Mouse (Mus musculus) cerebellum, adult (tissue): Measurements from ENCODE around the gene F11r.

ENCODE experiments used
- ATAC-seq: cut with Nextera tagmentation; 2 replicates; pipeline ENCODE4 v1.9.2; 2017; ENCODE audit warnings: mild to moderate bottlenecking, moderate library complexity, mixed read lengths; ENCODE audit not compliant: insufficient number of reproducible peaks, low FRiP score, low TSS enrichment

The F11r gene

DNA sequence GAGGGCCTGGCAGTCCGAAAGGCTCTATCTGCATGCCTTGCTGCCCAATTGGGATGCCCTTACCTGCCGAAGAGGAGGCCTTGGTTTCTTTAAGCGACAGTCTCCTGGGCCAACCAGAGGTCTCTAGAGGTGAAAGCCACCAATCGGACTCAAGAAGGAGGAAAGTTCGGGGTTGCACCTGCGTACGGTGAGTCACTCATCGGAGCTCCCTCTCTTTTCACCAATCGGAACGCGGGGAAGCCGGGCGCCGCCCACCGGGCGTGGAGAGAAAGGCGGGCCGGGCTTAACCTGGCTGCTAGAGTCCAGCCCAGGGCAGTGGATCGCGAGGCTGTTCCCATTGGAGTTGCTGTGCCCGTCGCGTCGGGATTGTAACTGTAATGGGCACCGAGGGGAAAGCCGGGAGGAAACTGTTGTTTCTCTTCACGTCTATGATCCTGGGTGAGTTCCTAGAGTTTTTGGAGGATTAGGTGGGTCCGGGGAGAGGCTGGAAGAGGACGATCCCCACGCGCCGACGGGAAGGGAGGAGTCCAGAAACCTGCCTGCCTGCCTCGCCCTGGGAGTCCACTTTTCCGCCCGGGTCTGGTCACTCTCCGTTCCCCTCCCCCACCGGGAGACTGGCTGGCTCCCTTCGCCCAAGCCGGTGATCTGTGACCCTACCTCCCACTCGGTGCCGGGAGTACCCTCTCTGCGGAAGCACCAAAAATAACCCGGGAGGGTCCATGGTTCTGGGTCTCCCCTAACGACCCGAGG, at the start of gene F11r:
F11r (plus strand) TSS at position 272 of the 750 bp plus-strand sequence.
- ATAC-seq = peak; percentile 99

DNA sequence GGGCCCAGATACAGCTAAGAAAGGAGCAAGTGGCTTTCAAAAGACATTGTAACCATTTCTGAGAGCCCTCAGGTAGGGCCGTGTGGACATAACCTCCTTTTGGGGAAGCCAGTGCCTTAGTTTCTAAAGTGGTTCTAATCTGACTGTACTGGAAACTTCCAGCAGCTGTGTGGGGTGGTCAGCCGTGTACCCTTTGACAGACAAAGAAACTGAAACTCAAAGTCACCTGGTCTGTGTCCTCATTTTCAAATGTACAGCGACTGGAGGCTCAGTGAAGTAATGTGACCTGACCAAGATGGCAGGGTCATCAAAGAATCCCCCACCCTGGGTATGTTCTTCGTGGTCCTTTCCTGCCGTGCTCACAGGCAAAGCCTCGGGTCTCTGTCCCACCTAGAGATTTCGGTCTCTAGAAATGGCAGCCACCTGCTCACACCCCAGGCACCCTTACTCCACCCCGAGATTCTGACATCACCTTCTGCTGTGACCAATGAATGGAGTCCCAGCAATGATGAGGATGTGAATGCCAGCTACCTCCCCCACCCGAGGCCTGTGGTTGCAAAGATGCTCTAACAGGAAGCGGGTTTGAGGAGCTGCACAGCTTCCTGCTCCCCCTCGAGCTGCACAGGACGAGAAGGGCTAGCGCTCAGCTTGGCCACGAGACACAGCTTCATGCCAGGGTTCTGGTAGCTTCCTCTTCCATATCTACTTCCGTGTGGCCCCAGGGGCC, 48.8 kb upstream of the F11r start, which contains the start of gene Arhgap30:
Arhgap30 (plus strand) TSS at position 579 of the 727 bp plus-strand sequence.
- ATAC-seq = no peak

DNA sequence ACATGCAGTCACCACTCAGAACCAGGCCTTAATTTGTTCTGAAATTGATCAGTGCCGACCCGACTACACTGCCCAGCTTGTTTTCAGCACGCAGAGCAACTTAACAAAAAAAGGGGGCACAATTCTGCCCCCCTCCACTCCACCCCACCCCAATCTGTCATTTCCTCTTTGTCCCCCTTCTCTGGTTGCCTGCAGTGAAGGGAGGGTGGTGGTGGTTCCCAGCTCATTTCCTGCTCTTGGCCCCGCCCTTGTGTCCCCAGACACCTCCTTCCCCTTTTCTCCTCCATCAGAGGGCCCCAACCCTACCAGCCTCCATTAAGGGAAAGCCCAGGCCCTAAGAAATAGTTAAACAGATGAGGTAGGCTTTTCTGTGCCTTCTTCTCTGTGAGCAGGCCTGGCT, 47.2 kb upstream of the F11r start:
- no peak for ATAC-seq

DNA sequence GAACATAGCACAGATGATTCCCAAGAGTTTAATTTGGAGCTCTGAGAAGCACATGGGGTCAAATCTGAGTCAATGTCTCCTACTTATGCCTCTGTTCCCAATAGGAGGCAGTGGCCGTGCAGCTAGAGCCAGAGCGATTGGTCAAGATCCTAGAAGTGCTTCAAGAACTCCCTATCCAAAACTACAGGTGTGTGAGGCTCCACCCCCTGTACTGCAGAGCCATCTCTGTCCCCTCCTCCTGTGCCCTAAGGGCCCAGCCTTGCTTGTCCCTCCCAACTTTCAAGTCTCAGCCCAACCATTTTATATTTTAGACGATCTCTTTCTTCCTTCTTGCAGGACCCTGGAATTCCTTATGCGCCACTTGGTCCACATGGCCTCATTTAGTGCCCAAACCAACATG, 35.5 kb upstream of the F11r start:
- ATAC-seq = no peak

DNA sequence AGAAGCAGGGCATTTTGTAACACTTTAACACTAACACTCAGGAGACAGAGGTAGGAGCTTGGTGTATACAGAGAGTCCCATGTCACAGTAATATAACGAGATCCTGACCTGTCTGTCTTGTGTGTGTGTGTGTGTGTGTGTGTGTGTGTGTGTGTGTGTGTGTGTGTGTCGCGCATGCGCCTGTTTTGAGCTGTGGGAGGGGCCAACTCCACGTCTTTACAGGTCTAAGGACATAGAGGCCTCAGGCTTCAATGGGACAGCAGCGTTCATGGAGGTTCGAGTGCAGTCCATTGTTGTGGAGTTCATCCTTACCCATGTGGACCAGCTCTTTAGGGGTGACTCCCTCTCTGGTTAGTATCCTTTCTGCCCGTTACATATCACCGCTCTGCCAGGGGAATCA, 34.3 kb upstream of the F11r start:
- ATAC-seq = no peak

DNA sequence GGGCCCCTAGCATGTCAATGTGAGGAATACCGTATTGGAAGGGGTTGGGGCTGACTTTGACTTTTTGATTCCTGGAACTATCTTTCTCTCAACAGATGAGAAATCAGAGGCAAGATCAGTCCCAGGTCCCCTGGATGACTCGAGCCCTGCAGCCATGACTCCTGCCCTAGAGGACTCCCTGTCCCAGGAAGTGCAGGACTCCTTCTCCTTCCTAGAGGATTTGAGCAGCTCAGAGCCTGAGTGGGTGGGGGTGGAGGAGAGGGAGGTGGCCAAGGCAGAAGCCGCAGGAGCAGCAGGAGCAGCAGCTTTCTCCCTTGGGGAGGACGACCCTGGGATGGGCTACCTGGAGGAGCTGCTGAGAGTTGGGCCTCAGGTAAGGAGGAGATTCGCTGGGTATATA, 30.1 kb upstream of the F11r start:
- ATAC-seq = no peak

DNA sequence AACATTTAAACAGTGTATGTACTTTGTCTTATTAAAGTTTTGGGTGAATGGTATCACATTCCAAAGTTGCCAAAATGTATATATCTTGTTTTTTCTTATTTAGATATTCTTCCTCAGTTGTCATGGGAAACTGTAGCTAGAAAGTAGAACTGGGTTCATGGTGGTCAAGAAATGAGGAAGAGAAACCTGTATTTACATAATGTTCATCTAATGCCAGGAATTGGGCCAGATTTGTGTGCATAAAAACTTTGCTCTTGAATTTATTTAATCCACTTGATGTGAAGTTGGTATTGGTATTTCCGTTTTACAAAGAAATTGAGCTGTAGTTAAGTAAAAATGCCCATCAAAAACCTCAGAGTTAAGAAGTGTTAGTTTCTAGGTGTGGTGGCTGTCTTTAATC, 27.1 kb upstream of the F11r start:
- ATAC-seq = no peak

DNA sequence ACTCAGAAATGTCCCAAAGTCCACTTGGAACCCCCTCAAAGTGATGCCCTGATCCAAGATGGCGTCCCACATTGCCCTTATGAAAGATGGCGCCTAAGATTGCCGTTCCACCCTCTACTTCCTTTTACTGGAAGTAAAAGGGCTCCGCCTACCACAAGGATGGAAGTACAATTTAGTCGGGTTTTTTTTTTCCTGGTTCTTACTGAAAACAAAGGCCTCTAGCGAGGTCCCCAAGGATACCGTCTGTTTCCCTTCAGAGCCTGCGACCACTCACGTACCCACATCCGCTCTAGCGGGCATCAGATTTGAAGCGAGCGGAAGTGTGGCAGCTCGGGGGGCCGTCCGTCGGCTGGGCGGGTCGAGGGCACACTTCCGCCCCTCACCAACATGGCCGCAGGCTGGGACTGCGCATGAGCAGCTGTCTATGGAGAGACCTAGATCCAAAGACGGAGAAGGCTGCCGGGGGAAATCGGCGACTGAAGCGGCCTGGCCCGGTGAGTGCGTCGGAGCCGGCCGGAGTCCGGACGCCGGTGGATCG, 26.3 kb upstream of the F11r start, which contains the start of gene Usf1:
Usf1 (plus strand) TSS at position 367 of the 538 bp plus-strand sequence.
- ATAC-seq = peak; percentile 95

DNA sequence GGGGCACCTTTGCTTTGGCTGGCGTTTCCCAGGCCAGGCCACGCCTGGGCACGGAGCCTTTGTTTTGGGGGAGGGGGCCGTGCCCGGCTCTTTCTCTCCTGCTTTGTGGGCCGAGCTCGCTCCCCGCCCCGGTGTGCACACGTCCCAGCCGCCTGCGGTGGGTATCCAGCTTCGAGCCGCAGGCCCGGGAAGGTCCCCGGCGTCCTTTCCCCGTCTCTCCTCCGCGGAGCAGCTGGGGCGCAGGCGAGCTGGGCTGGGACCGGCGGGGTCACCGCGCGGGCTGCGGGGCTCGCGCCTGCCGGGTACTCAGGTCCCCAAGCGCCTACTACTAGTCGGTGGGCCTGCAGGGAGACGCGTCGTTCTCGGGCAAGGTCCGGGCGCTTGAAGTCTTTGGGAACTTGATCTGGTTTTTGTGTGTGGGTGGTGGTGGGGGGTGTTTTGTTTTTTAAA, 25.8 kb upstream of the F11r start:
- peak; percentile 53 for ATAC-seq

DNA sequence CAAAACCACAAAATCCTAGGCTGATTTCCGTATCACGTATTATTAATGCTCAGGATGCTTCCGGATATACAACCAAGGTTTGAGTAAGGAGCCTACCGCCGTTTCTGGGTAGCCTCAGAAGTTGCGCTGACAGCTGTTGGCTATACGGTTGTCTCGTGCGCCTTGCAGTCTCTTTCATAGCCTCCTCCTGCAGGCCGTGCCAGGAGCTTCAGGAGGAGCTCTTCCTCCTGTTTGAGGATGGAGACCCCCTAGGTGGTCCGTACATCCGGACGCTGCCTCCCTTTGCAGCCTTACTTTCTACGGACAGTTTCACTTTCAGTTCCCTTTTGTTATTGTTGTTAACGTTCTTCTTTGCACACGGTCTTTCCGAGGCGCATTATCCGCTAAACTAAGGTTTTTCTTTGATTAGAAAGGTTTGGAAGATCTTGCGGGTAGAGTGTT, 25.3 kb upstream of the F11r start:
- ATAC-seq = no peak

DNA sequence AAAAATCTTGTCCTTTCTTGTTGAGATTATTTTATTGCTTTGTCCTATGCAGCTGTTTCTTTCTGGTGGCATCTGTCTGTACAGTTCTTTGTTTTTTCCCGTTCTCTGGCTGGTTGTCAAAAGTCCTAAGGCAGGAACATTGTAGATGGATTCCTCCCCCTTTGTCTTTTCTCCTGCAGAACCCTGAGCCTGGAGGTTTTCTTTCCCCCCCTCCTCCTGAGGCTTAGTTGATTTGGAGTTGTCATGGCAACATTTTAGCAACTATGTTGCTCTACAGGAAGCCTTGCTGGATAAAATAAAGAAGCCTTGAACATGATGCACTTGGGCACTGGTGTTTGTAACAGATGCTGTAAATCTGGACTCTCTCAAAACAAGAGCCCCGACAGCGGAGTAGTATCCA, 24.9 kb upstream of the F11r start:
- ATAC-seq = no peak

DNA sequence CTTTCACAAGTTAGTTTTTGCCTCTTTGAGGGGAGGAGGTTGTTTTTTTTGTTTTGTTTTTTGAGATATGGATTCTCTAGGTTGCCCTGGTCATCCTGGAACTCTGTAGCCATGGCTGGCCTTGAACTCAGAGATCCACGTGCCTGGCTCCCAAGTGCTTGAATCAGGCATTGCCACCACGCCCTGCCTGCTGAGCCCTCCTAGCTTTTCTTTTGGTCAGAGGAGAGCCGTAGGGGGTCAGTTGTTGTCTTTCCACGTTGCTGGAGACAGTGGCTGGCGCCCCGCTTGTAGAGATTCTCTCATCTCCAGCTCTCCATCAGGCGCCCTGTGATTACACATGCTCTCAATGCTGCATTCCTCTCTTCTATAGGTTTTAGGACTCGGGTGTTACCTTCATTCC, 23.7 kb upstream of the F11r start:
- ATAC-seq = no peak

DNA sequence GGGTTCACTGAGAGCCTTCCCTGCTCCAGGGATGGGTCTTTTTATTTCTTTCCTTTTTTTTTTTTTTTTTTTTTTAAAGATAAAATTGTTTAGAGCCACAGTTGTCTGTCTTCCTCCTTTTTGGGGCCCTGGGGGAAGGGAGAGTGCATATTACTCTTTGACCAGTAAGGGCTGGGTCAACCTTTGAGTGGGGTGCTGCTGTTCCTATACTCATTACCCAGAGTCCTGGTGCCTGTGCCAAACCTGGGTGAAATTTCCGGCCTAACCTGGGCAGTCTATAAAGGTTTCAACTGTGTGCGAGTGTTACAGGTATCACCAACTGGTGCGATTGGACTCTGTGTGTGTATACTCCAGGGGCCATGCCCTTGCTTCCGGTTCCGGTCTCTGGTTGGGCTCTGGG, 18.7 kb upstream of the F11r start, which contains the start of gene Tstd1:
Tstd1 (plus strand) TSS at position 213 of the 400 bp plus-strand sequence.
- no peak for ATAC-seq

DNA sequence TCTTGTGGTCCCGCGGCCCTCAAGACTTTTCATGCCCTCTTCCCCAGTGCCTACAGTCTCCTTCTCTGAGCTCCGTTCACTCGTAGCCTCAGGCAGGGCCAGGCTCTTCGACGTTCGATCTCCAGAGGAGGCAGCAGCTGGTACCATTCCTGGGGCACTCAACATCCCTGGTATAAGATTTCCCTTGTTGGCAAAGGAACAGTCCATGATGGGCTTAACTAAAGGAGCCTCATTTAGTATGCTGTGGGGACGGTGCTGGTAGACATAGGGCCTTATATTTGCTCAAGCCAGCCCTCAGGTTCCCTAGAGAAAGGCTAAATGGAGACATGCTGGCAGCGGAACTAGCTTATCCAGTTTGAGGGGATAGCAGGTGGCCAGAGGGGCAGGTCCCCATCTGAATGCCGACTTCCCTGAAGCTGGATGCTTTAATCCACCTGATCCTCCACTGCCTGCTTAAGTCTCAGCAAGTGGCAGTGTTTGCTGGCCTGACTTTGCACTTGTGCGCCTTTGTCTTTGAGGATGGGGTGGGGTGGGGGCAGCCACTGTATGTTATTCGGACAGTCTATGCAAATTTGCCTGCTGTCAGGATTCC, 17.9 kb upstream of the F11r start:
- no peak for ATAC-seq

DNA sequence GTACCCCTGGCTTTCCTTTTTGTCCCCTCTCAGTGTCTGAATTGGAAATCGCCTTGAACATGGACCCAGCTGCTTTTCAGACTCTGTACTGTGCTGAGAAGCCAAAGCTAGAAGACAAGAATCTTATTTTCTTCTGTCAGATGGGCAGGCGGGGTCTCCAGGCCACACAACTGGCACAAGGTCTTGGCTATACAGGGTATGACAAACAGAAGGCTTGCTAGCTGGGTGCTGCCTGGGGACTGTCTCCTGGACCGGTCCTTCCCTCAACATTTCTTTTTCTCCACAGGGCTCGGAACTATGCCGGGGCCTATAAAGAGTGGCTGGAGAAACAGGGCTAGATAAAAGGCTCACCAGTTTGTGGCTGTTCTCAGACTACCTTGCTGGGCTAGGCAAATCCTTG, 17.4 kb upstream of the F11r start:
- ATAC-seq = no peak

DNA sequence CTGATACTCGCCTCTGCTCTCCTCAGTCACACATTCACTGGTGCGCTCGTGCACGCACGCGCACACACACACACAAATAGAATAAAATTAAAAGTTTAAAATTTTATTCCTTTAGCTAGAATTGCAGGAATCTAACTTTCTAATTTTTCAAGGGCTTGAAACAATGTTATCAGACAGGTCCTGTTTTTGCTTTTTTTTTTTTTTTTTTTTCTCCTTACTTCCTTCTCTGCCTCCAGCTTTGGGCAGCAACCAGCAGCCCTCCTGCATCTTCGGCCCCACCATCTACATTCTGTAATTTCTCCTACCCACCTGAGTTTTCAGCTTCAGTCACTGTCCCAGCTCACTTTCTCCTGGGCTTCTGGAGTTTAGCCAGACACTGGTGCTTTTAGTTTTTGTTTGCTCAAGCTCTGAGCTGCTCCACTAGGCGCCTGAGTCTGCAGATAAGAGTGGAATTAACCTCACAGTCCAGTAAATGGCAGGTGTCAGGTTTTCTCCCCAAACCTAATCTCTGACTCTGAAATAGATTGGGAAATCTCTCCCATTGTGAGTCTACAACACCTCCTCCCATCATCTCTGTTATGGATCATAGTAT, 14.7 kb upstream of the F11r start:
- no peak for ATAC-seq

DNA sequence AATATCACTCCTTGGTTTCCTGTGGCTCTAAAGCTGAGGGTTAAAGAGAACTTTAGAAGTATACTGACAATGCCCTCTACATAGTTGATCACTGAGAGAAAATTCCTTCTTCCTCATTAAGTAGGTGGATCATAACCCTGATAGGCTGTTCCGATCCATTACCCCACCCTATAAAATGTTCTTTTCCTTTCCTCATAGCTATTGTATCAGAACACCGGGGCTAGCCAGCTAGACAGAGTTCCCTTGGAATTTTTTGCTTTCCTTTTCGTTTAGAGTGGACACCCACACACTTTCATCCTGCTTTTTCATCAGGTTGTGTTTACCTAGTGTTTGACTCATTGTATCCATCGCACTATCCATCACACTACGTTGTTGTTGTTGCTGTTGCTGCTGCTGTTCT, 12.7 kb upstream of the F11r start:
- no peak for ATAC-seq

DNA sequence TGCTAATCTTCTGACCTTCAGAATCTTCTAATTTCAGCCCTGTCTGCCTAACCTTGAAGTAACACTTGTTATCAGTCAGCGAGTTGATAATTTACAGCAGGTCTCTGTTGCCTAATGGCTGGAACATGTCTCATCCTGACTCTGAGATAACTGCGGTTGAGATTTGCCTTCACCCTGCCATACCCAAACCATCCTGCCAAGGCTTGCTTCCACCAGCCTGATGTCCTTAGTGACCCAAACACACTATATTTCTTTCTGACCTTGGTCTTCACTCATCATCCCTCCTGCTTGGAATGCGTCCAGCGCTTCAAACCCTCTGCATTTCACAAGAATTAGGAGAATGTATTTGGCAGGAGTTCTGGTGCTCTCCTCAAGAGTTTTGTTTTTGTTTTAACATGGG, 12.2 kb upstream of the F11r start:
- ATAC-seq = no peak

DNA sequence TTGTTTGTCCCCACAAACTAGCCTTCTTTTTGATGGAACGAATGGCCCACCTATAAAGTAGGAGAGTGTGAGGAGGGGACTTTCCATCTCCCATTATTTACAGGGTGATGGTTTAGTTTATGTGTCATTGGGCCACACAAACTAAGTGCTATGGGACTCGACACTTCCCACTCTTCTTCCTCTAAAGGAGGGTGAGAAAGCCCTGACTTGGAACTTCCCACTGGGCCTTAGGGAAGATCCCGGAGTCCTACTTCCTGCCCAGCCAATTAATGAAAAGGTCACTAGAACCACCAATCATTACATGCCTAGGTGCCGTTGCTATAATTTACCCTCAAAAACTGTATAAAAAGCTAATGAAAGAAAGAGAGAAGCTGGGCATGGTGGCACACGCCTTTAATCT, 5.2 kb upstream of the F11r start:
- ATAC-seq = no peak

DNA sequence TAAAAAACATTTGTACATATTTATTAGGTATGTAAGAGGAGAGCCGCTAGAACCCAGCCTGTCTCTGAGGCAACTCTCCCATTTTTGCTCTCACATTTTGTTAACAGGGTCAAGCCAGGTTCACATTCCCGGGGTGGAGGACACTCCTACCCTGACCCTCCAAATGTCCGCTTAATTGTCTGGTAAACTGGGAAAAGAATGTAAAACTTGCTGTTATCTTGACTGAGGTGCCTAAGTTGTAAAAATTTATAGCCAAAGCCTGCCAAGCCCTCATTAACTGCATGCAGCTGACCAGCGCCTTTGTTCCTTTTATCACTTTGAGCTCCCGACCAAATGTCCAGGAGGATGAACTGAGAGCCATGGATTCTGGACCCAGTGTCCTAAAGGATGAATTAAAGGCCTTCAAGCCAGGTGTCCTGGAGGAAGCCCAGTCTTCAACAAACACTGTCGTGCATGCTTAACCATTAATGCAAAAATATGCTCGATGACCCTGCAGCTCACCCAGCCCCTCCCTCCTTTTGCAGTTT, 2.0 kb upstream of the F11r start:
- ATAC-seq = no peak
